Mouse (Mus musculus): Measurements from ENCODE around the gene Slc44a2. TPM values are rescaled to one million over a fixed set of nuclear protein-coding genes. Genes with fewer than 3 reads are reported as not detected.

The Slc44a2 gene
- total and polyA plus RNA-seq, 3 experiments: 22.1 to 62.9 (median 36.5) TPM

GRCm38 (mm10) chr9:21368131-21368584 is 47.7 kb downstream of the Slc44a2 start:
- Histone ChIP-seq H3K79me2 (replicated peaks; ENCODE audit: control insufficient read depth, extremely low read depth, insufficient read depth, poor library complexity, severe bottlenecking) (peaks cover 48% of the 10 kb centered on the region), H3K4me1 (ENCODE audit: control insufficient read depth in 1 of 2, insufficient read depth in 2 of 2) (peaks cover 5 to 45% of the 10 kb centered on the region in 2 experiments; a peak in 3 of 4 replicates), H3K9ac (ENCODE audit: insufficient read depth, low read depth) (peak overlapping the region; percentile 76), H3K36me3 (replicated peaks in 1 of 2; ENCODE audit: control insufficient read depth in 1 of 2, insufficient read depth in 1 of 2, low read length in 1 of 2) (peaks cover 10 to 24% of the 10 kb centered on the region in 2 experiments), H3K4me2 (ENCODE audit: insufficient read depth, low read depth, poor library complexity, severe bottlenecking) (peak overlapping the region; percentile 95), H3K27ac (ENCODE audit: insufficient read depth, low read depth) (peak overlapping the region; percentile 68), H3K4me3 (replicated peaks in 1 of 3; ENCODE audit: low read depth in 2 of 3, low read length in 2 of 3, poor library complexity in 1 of 3) (peak overlapping the region; percentile 78 to 96 (median 90)), H3K9me3 (replicated peaks; ENCODE audit: low read length) (no peaks in the 10 kb centered on the region), H3K27me3 (replicated peaks) (no peaks in the 10 kb centered on the region)
- dilution Hi-C loops (cut with MboI; ENCODE audit: extremely low pct_ligation_motif_present, extremely low pct_unique_long_range_greater_than_20kb, low sequenced_read_pairs): no loop called here
- DNase-seq (ENCODE audit: extremely low read depth): peak; percentile 79
- in situ Hi-C loops (cut with MboI; ENCODE audit: low pct_ligation_motif_present, low pct_unique_long_range_greater_than_20kb, low sequenced_read_pairs): loop anchor here (5.0 kb wide), 1 partner anchor 44 kb away; the partner anchor contains the start of gene Qtrt1
- TF ChIP-seq MAZ (IDR thresholded peaks at IDR 0.05; ENCODE audit: low read depth, low read length) (peak; percentile 72; the same call in 1 of the 2 replicates), MAFK (IDR thresholded peaks at IDR 0.05; ENCODE audit: insufficient replicate concordance, low read length) (no peak), NELFE (IDR thresholded peaks at IDR 0.05; ENCODE audit: low read depth, low read length) (0 out of 2 replicates have a peak, but pooled peaks have one; percentile 43), MYC (IDR thresholded peaks at IDR 0.05; ENCODE audit: low read depth, low read length) (peak; percentile 79), E2F4 (IDR thresholded peaks at IDR 0.05; ENCODE audit: insufficient replicate concordance, low read depth, low read length) (no peak), TBP (conservative IDR thresholded peaks at IDR 0.05; ENCODE audit: low read depth, low read length) (no peak), POLR2A (IDR thresholded peaks at IDR 0.05; ENCODE audit: low read depth, low read length) (peak; percentile 64; the same call in 1 of the 2 replicates), CHD2 (IDR thresholded peaks at IDR 0.05; ENCODE audit: low read length) (peak; percentile 72; the same call in 1 of the 2 replicates), MXI1 (IDR thresholded peaks at IDR 0.05; ENCODE audit: low read depth, low read length) (peak; percentile 99), NRF1 (IDR thresholded peaks at IDR 0.05; ENCODE audit: low read depth, low read length) (peak; percentile 84), ZMIZ1 (IDR thresholded peaks at IDR 0.05; ENCODE audit: low read depth, low read length) (peak; percentile 18; the same call in 1 of the 2 replicates), SIN3A (IDR thresholded peaks at IDR 0.05; ENCODE audit: low read length) (peak; percentile 65; the same call in 1 of the 2 replicates), GABPA (IDR thresholded peaks at IDR 0.05; ENCODE audit: insufficient replicate concordance, low read depth, low read length) (no peak), BHLHE40 (IDR thresholded peaks at IDR 0.05; ENCODE audit: low read depth, low read length) (peak; percentile 94), MEF2A (IDR thresholded peaks at IDR 0.05; ENCODE audit: borderline replicate concordance, low read depth, low read length) (0 out of 2 replicates have a peak, but pooled peaks have one; percentile 8), ETS1 (conservative IDR thresholded peaks at IDR 0.05; ENCODE audit: low read depth, low read length) (no peak), HCFC1 (IDR thresholded peaks at IDR 0.05; ENCODE audit: low read depth, low read length) (peak; percentile 36; the same call in 1 of the 2 replicates), SMC3 (IDR thresholded peaks at IDR 0.05; ENCODE audit: low read depth, low read length) (no peak), KAT2A (IDR thresholded peaks at IDR 0.05; ENCODE audit: insufficient replicate concordance, low read length) (0 out of 2 replicates have a peak, but pooled peaks have one; percentile 12), MAX (IDR thresholded peaks at IDR 0.05; ENCODE audit: low read length) (peak; percentile 87)

All from CH12.LX (cell line).